Mouse (Mus musculus) heart, embryonic 15.5 days (tissue): ENCODE measurements around the gene Tubgcp6. TPM values are rescaled to one million over a fixed set of nuclear protein-coding genes. Genes with fewer than 3 reads are reported as not detected.

Experiments
- ATAC-seq: fragments of 200-750 bp; cut with Nextera tagmentation; replicated peaks from 2 replicates; pipeline ENCODE4 v1.8.0; 2017; ENCODE audit warnings: low read depth, moderate TSS enrichment; ENCODE audit not compliant: insufficient number of reproducible peaks, insufficient read depth, low FRiP score
- H3K27ac ChIP-seq: fragments of 300-500 bp; sonication (generic); 2 replicates; pipeline ENCODE4 v1.5.1; 2015; ENCODE audit warnings: mild to moderate bottlenecking, inconsistent platforms
- H3K27me3 ChIP-seq: fragments of 300-500 bp; sonication (generic); 2 replicates; pipeline ENCODE4 v1.6.1; 2015; ENCODE audit warnings: inconsistent platforms
- H3K36me3 ChIP-seq: fragments of 300-500 bp; sonication (generic); 2 replicates; pipeline ENCODE4 v1.6.1; 2015; ENCODE audit warnings: mild to moderate bottlenecking, inconsistent platforms
- H3K4me1 ChIP-seq: fragments of 300-500 bp; sonication (generic); replicated peaks from 2 replicates; pipeline ENCODE4 v1.6.1; 2015; ENCODE audit warnings: inconsistent platforms
- H3K4me2 ChIP-seq: fragments of 300-500 bp; sonication (generic); 2 replicates; pipeline ENCODE4 v1.6.1; 2015; ENCODE audit warnings: inconsistent platforms, mild to moderate bottlenecking, moderate library complexity
- H3K4me3 ChIP-seq: fragments of 300-500 bp; sonication (generic); 2 replicates; pipeline ENCODE4 v1.5.1; 2015; ENCODE audit warnings: mild to moderate bottlenecking, inconsistent platforms
- H3K9ac ChIP-seq: fragments of 300-500 bp; sonication (generic); 2 replicates; pipeline ENCODE4 v1.6.1; 2015; ENCODE audit warnings: mild to moderate bottlenecking, inconsistent platforms
- H3K9me3 ChIP-seq: fragments of 300-500 bp; sonication (generic); replicated peaks from 2 replicates; pipeline ENCODE4 v1.6.1; 2016; ENCODE audit warnings: inconsistent platforms
- WGBS: fragments of 180-500 bp; shearing (Covaris S2); methylation state at CpG from one replicate; pipeline ENCODE4 v1.1.7; 2015; ENCODE audit warnings: mixed read lengths; 5-methylcytosine and 5-hydroxymethylcytosine counted together
- polyA plus RNA-seq: library from polyadenylated mRNA; unstranded; fragments of >200 nt; fragmentation: Nextera tagmentation; extraction: Ambion mirVana; gene quantifications from 2 replicates; pipeline ENCODE4 v1.2.1, GENCODE M21; 2015

Tubgcp6 gene
- polyA plus RNA-seq, 1 experiment from 2014 or later = 7.9 TPM

- ATAC-seq = peak; percentile 88
- H3K27ac ChIP-seq = peak overlapping the region; percentile 97
- peak overlapping the region; percentile 84 for H3K9ac ChIP-seq
- peak overlapping the region; percentile 77 for H3K4me3 ChIP-seq
- under 1% methylated on average over 57 of the region's 59 CpGs for WGBS
- no peaks in the 10 kb centered on the region for H3K36me3 ChIP-seq
- no peaks in the 10 kb centered on the region for H3K27me3 ChIP-seq
- peak overlapping the region; percentile 87 for H3K4me2 ChIP-seq
- peaks cover 51% of the 10 kb centered on the region for H3K4me1 ChIP-seq
- H3K9me3 ChIP-seq = no peaks in the 10 kb centered on the region
Observed at GRCm38 (mm10) chr15:89075478-89076147, 47.3 kb downstream of the Tubgcp6 start.

GRCm38 (mm10) chr15:89074613-89075477, 48.1 kb downstream of the Tubgcp6 start, which contains the start of gene Trabd:
TSS of gene Trabd (plus strand) at chr15:89075124.
- Histone ChIP-seq H3K27me3 (no peaks in the 10 kb centered on the region; the same call in 1 of the 2 replicates), H3K9me3 (no peaks in the 10 kb centered on the region), H3K9ac (peak within 1 kb of the TSS; percentile 84), H3K36me3 (no peaks in the 10 kb centered on the region), H3K4me3 (peak within 1 kb of the TSS; percentile 77), H3K4me1 (peaks cover 51% of the 10 kb centered on the region), H3K4me2 (peak within 1 kb of the TSS; percentile 87), H3K27ac (peak within 1 kb of the TSS; percentile 97)
- 15% methylated on average over 11 of the region's 11 CpGs for WGBS
- no peak for ATAC-seq

- Histone ChIP-seq H3K27me3 (peaks cover 4% of the 10 kb centered on the region; the same call in 1 of the 2 replicates), H3K4me2 (peak overlapping the region; percentile 87), H3K4me3 (peak overlapping the region; percentile 77), H3K9ac (0 out of 2 replicates have a peak overlapping the region, but pooled peaks have one; percentile 20), H3K36me3 (no peaks in the 10 kb centered on the region), H3K4me1 (peaks cover 51% of the 10 kb centered on the region), H3K9me3 (no peaks in the 10 kb centered on the region), H3K27ac (peak overlapping the region; percentile 97)
- 45% methylated on average over 10 of the region's 10 CpGs for WGBS
- ATAC-seq = no peak; the same call in 1 of the 2 replicates
Observed at GRCm38 (mm10) chr15:89073993-89074603, 48.8 kb downstream of the Tubgcp6 start.

GRCm38 (mm10) chr15:89070606-89071005, 52.3 kb downstream of the Tubgcp6 start:
- Histone ChIP-seq H3K9me3 (no peaks in the 10 kb centered on the region), H3K27ac (no peak overlapping the region), H3K27me3 (peaks cover 38% of the 10 kb centered on the region), H3K9ac (no peak overlapping the region), H3K4me1 (peaks cover 35% of the 10 kb centered on the region), H3K4me2 (no peak overlapping the region), H3K36me3 (no peaks in the 10 kb centered on the region), H3K4me3 (no peak overlapping the region)
- 71% methylated on average over 24 of the region's 24 CpGs for WGBS
- ATAC-seq = no peak

- H3K9me3 ChIP-seq = no peaks in the 10 kb centered on the region
- no peak overlapping the region for H3K4me3 ChIP-seq
- ATAC-seq = no peak
- H3K4me2 ChIP-seq = no peak overlapping the region
- H3K27me3 ChIP-seq = peaks cover 41% of the 10 kb centered on the region
- H3K4me1 ChIP-seq = peaks cover 25% of the 10 kb centered on the region
- H3K27ac ChIP-seq = no peak overlapping the region
- no peaks in the 10 kb centered on the region for H3K36me3 ChIP-seq
- no peak overlapping the region for H3K9ac ChIP-seq
- WGBS = 73% methylated on average over 19 of the region's 19 CpGs
Observed at GRCm38 (mm10) chr15:89069336-89069840, 53.5 kb downstream of the Tubgcp6 start.

GRCm38 (mm10) chr15:89068226-89068625, 54.7 kb downstream of the Tubgcp6 start:
- no peaks in the 10 kb centered on the region for H3K36me3 ChIP-seq
- H3K4me1 ChIP-seq = peaks cover 14% of the 10 kb centered on the region
- no peaks in the 10 kb centered on the region for H3K9me3 ChIP-seq
- H3K4me3 ChIP-seq = peak overlapping the region; percentile 24
- WGBS = 35% methylated on average over 26 of the region's 26 CpGs
- H3K27ac ChIP-seq = no peak overlapping the region
- no peak for ATAC-seq
- H3K4me2 ChIP-seq = peak overlapping the region; percentile 50
- H3K27me3 ChIP-seq = peaks cover 50% of the 10 kb centered on the region
- no peak overlapping the region for H3K9ac ChIP-seq

GRCm38 (mm10) chr15:89067609-89068008, 55.3 kb downstream of the Tubgcp6 start:
- Histone ChIP-seq H3K4me1 (peaks cover 9% of the 10 kb centered on the region), H3K27ac (no peak overlapping the region), H3K4me3 (peak overlapping the region; percentile 24), H3K9ac (peak overlapping the region; percentile 33; the same call in 1 of the 2 replicates), H3K4me2 (peak overlapping the region; percentile 50), H3K9me3 (no peaks in the 10 kb centered on the region), H3K27me3 (peaks cover 56% of the 10 kb centered on the region), H3K36me3 (no peaks in the 10 kb centered on the region)
- 28% methylated on average over 35 of the region's 35 CpGs for WGBS
- no peak for ATAC-seq

GRCm38 (mm10) chr15:89064891-89065290, 58.0 kb downstream of the Tubgcp6 start:
- Histone ChIP-seq H3K36me3 (no peaks in the 10 kb centered on the region), H3K27me3 (peaks cover 81% of the 10 kb centered on the region), H3K4me1 (peaks cover 10% of the 10 kb centered on the region), H3K4me2 (no peak overlapping the region), H3K9me3 (no peaks in the 10 kb centered on the region), H3K27ac (no peak overlapping the region), H3K9ac (no peak overlapping the region), H3K4me3 (no peak overlapping the region)
- 90% methylated on average over 5 of the region's 5 CpGs for WGBS
- no peak for ATAC-seq

- H3K4me1 ChIP-seq = peaks cover 18% of the 10 kb centered on the region
Observed at GRCm38 (mm10) chr15:89063536-89063935, 59.4 kb downstream of the Tubgcp6 start.

GRCm38 (mm10) chr15:89063001-89063400, 59.9 kb downstream of the Tubgcp6 start:
- Histone ChIP-seq H3K27me3 (peaks cover 83% of the 10 kb centered on the region), H3K4me2 (no peak overlapping the region), H3K27ac (no peak overlapping the region), H3K9ac (no peak overlapping the region), H3K36me3 (no peaks in the 10 kb centered on the region), H3K9me3 (no peaks in the 10 kb centered on the region), H3K4me3 (no peak overlapping the region), H3K4me1 (peaks cover 18% of the 10 kb centered on the region)
- whole genome bisulfite sequencing = 77% methylated on average over 7 of the region's 7 CpGs
- no peak for ATAC-seq

More at GRCm38 (mm10) chr15:89063536-89063935, 59.4 kb downstream of the Tubgcp6 start:
- peaks cover 84% of the 10 kb centered on the region for H3K27me3 ChIP-seq
- no peak overlapping the region for H3K9ac ChIP-seq
- H3K9me3 ChIP-seq = no peaks in the 10 kb centered on the region
- H3K4me2 ChIP-seq = no peak overlapping the region
- ATAC-seq = no peak
- H3K36me3 ChIP-seq = no peaks in the 10 kb centered on the region
- H3K4me3 ChIP-seq = no peak overlapping the region
- H3K27ac ChIP-seq = no peak overlapping the region
- 69% methylated on average over 6 of the region's 6 CpGs for WGBS

GRCm38 (mm10) chr15:89062518-89062910, 60.4 kb downstream of the Tubgcp6 start:
- whole genome bisulfite sequencing = 83% methylated on average over 5 of the region's 5 CpGs
- H3K27ac ChIP-seq = no peak overlapping the region
- no peaks in the 10 kb centered on the region for H3K9me3 ChIP-seq
- H3K36me3 ChIP-seq = no peaks in the 10 kb centered on the region
- peaks cover 16% of the 10 kb centered on the region for H3K4me1 ChIP-seq
- H3K27me3 ChIP-seq = peaks cover 82% of the 10 kb centered on the region
- no peak overlapping the region for H3K9ac ChIP-seq
- no peak overlapping the region for H3K4me2 ChIP-seq
- H3K4me3 ChIP-seq = no peak overlapping the region
- no peak for ATAC-seq
